Mouse (Mus musculus) A20 (cell line): ENCODE data around the gene Lipo2.
"Not testable (repeated sequence)": the region's sequence is repeated elsewhere in the genome, so short reads cannot be mapped to it uniquely, and the experiment has no call there.

Experiments used
- DNase-seq: peaks from one replicate; pipeline ENCODE4 v3.0.0-alpha.2; 2011; ENCODE audit warnings: low read depth, low spot score

The Lipo2 gene

GRCm38 (mm10) chr19:33751259-33751658 is at the start of gene Lipo2:
Gene Lipo2, minus strand, starts transcription at chr19:33751359.
- DNase-seq, result not testable (repeated sequence)

DNA sequence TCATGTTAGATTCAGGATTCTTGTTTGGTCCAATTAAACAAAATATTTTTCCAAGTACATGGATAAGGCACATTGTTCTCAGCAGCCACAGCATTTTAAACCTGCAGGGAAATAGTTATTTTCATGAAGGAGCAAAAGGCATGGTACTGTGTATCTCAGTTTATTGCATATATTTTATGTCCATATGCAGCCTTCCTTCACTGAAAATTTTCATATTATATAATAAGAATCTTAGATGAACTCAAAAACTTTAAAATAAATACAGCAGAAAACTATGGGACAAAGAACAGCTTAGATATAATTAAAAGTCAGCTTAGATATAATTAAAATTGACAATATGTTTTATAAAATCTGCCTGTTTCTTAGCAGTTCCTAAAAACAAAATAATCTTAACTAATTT is 36.2 kb upstream of the Lipo2 start, which contains the start of gene Lipo1:
Gene Lipo1 (minus strand): TSS at position 101 of the 400 bp plus-strand sequence.
- not testable (repeated sequence) for DNase-seq

DNA sequence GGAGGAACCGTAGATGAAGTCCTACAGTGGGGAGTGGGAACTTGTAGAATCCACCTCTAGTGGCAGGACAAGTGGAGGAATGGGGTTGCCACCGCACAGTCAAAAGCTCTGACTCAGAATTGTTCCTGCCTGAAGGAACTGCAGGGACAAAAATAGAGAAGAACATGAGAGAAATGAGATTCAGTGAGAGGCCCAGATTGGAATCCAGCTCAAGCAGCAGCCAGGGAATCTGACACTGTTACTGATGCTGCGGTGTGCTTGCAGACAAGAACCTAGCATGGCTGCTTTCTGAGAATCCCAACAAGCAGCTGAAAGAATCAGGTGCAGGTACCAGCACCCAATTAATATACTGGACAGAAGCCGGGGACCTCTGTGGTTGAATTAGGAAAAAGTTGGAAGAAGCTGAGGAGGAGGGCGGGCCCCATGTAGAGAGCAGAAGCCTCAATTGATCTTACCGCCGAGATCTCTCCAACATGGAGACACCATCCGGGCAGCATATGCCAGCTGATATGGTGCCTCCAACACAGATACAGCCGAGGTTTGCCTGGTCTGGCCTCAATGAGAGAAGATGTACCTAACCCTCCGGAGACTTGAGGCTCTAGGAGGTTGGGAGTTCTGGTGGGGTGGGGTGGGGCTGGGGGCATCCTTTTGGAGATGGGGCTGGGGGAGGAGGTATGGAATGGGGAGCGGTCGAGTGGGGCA is 35.6 kb upstream of the Lipo2 start:
- no peak for DNase-seq

DNA sequence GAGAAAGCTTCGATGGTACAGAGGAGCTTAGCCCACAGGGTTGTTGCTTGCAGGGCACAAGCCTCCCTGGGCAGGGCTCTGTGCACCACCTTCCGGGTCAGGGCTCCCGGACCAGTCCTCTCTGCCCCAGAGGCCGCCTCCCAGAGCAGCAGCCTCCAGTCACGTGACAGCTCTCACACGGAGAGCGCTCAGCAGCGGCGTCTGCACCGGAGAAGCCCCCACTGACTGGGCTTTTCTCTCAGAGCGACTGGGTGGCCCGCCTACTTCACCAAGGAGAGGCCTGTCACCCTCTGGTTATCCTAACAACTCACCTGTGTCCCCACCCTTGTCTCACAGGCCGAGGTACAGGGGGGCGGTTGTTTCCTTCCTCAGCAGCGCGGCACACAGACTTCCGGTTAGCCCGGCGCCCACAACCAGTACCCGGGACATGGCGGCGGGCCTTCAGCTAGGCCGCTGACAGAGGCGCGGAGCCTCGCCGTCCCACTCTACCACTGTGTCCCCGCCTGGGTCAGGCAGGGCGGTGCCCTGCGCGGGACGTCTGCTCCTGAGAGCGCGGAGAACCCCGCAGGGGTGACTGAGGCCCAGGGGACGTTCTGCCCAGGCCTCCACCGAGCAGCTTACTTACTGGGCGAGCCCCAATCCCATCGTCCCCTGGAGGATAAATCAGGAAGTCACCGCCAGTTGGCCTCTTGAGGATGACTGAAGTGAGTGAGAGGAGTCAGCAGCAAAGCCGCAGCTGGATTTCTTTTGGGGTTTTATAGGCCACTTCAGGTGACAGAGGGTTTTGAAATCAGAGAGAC is 10.3 kb upstream of the Lipo2 start, which contains the start of gene Lipo3:
Gene Lipo3 (minus strand): TSS at position 665 of the 800 bp plus-strand sequence.
- DNase-seq, result not testable (repeated sequence)
